In the genomic region with DNA sequence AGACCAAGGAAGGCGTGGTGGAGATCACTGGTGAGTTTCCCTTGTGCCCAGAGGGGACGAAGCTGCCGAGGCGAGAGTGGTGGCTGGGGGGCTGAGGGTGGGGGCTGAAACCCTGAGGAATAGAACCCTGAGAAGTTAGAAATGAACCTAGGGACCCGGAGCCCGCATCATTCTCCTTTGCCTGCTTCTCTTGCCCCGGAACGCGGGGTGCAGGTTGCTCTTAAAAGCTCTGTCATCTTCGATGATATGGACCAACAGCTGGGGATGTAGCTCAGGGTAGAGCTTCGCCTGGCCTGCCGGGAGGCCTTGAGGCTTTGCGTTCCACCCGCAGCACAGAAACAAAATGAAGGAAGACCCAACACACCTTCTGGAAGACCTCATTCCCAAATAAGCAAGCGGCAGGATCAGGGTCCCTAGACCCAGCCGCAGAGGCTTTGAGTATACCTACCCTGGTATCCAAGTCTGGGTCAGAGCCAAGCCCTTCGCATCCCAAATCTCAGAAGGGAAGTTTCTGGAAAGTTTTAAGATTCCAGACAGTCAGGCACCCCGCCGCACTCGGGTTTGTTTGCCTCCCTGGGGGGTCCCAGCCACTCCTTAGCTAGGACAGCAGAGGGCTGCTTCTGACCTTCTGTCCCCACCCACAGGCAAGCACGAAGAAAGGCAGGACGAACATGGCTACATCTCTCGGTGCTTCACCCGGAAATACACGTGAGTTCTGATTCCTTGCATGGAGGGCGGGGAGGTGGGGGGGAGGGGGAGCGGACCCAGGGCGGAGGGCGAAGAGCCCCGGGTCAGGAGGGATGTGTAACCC, we compare ENCODE assay signal across 8 mouse cellular contexts. TPM values are rescaled to one million over a fixed set of nuclear protein-coding genes. Genes with fewer than 3 reads are reported as not detected.
DNase-seq lines count a peak whose midpoint lies in the region; ATAC-seq and TF ChIP-seq lines count a peak whose summit lies in the region.

No protein-coding gene starts in this region.

- peak overlapping the region; percentile 99 for H3K4me3 ChIP-seq in ES-Bruce4 (ENCODE audit: low read depth, low read length)
- H3K4me3 ChIP-seq in cortical plate, adult 2 months (ENCODE audit: insufficient read depth, low read length): peak overlapping the region; percentile 27
- H3K4me3 ChIP-seq in hindbrain, embryonic 13.5 days: peak overlapping the region; percentile 20

- H3K36me3 ChIP-seq in ES-Bruce4 (ENCODE audit: control insufficient read depth, insufficient read depth, low read length, poor library complexity, severe bottlenecking): peaks cover 3% of the 10 kb centered on the region; the same call in 1 of the 2 replicates
- H3K36me3 ChIP-seq in hindbrain, embryonic 13.5 days: no peaks in the 10 kb centered on the region

- peak overlapping the region; percentile 98 for H3K9ac ChIP-seq in ES-Bruce4 (ENCODE audit: low read depth, poor library complexity, severe bottlenecking)
- peak overlapping the region; percentile 1; the same call in 1 of the 2 replicates for H3K9ac ChIP-seq in hindbrain, embryonic 13.5 days

- peak; percentile 36 for DNase-seq in lung, postnatal 10 days
- no peak for DNase-seq in right cerebral cortex, postnatal 14 days
- no peak for DNase-seq in embryo, embryonic 10.5 days (ENCODE audit: low spot score)
- no peak for DNase-seq in gastrocnemius, postnatal 10 days
- DNase-seq in right cerebral cortex, adult 18-20 months: no peak

- H3K9me3 ChIP-seq in ES-Bruce4 (replicated peaks; ENCODE audit: control insufficient read depth, insufficient read depth, low read length, poor library complexity, severe bottlenecking): no peaks in the 10 kb centered on the region
- H3K9me3 ChIP-seq in hindbrain, embryonic 13.5 days: no peaks in the 10 kb centered on the region

- no peak for TF ChIP-seq CTCF in ES-Bruce4 (IDR thresholded peaks at IDR 0.05; ENCODE audit: low read depth, low read length)
- TF ChIP-seq CTCF in cortical plate, adult 2 months (IDR thresholded peaks at IDR 0.05; ENCODE audit: extremely low read depth, insufficient read depth, low read length): no peak

- H3K4me2 ChIP-seq in hindbrain, embryonic 13.5 days: peak overlapping the region; percentile 30

- no peak for ATAC-seq in hindbrain, embryonic 13.5 days (ENCODE audit: low FRiP score)

- 3% methylated on average over 30 of the region's 30 CpGs for WGBS in hindbrain, embryonic 13.5 days

- H3K4me1 ChIP-seq in ES-Bruce4 (ENCODE audit: control insufficient read depth, insufficient read depth, low read length): peaks cover 3% of the 10 kb centered on the region
- H3K4me1 ChIP-seq in cortical plate, adult 2 months (ENCODE audit: control insufficient read depth, insufficient read depth, low read length): no peaks in the 10 kb centered on the region
- H3K4me1 ChIP-seq in hindbrain, embryonic 13.5 days (replicated peaks): peaks cover 14% of the 10 kb centered on the region

- H3K27ac ChIP-seq in ES-Bruce4 (ENCODE audit: insufficient read depth, low read length): peak overlapping the region; percentile 96
- H3K27ac ChIP-seq in cortical plate, adult 2 months (ENCODE audit: insufficient read depth, low read length): no peak overlapping the region
- no peak overlapping the region for H3K27ac ChIP-seq in hindbrain, embryonic 13.5 days

- TF ChIP-seq EP300 in ES-Bruce4 (IDR thresholded peaks at IDR 0.05; ENCODE audit: insufficient read depth, low read depth, low read length): peak; percentile 93

- TF ChIP-seq POLR2A in ES-Bruce4 (IDR thresholded peaks at IDR 0.05; ENCODE audit: insufficient read depth, low read length): no peak
- TF ChIP-seq POLR2A in cortical plate, adult 2 months (IDR thresholded peaks at IDR 0.05; ENCODE audit: extremely low read depth, insufficient read depth, low read length): no peak

- H3K27me3 ChIP-seq in ES-Bruce4 (ENCODE audit: control insufficient read depth, insufficient read depth, low read length, poor library complexity, severe bottlenecking): no peaks in the 10 kb centered on the region
- H3K27me3 ChIP-seq in hindbrain, embryonic 13.5 days: peaks cover 61% of the 10 kb centered on the region

RNA-seq across cellular contexts. Expression of a gene that starts 0.9 kb away (rescaled TPM):
- polyA plus RNA-seq in ES-Bruce4 (2011; ENCODE audit: insufficient read depth, insufficient read length, low read depth, missing spikeins): 426 and 500 TPM in 2 replicates
- 27.6 and 27.8 TPM in 2 replicates for polyA plus RNA-seq in cortical plate, adult 2 months (2012; rRNA removed)
- 8.9 and 10.3 TPM in 2 replicates for polyA plus RNA-seq in hindbrain, embryonic 13.5 days (2015; fragmentation: Nextera tagmentation; extraction: Ambion mirVana)
- total RNA-seq in gastrocnemius, postnatal 10 days (2021): 100 to 1,000 TPM; 357 to 451 TPM

RNA-seq across cellular contexts. Expression of a gene that starts 45.8 kb away (rescaled TPM):
- polyA plus RNA-seq in ES-Bruce4 (2011; ENCODE audit: insufficient read depth, insufficient read length, low read depth, missing spikeins): 372 TPM in 2 replicates
- 516 and 534 TPM in 2 replicates for polyA plus RNA-seq in cortical plate, adult 2 months (2012; rRNA removed)
- polyA plus RNA-seq in hindbrain, embryonic 13.5 days (2015; fragmentation: Nextera tagmentation; extraction: Ambion mirVana): 646 and 674 TPM in 2 replicates
- 100 to 1,000 TPM; 302 to 322 TPM for total RNA-seq in gastrocnemius, postnatal 10 days (2021)

Comparison
In these comparisons a context has a peak if more than half of its experiments do, and no peak if none do; other contexts are left out.
1. H3K4me3 ChIP-seq: peak in every context shown above with its lines; median percentile 99 in ES-Bruce4; 27 in cortical plate, adult 2 months; 20 in hindbrain, embryonic 13.5 days.
2. RNA of a gene that starts 0.9 kb away (polyA plus RNA-seq): 426 to 500 TPM in ES-Bruce4; 27.6 to 27.8 TPM in cortical plate, adult 2 months and 8.9 to 10.3 TPM in hindbrain, embryonic 13.5 days; every median in the first group is over 10 times any median in the second.